In genomic region chr9:53986972-53987371, GRCm38 (mm10) we compare ENCODE assay signal across 10 mouse cellular contexts. TPM values are rescaled to one million over a fixed set of nuclear protein-coding genes. Genes with fewer than 3 reads are reported as not detected.
DNase-seq lines count a peak whose midpoint lies in the region; ATAC-seq and TF ChIP-seq lines count a peak whose summit lies in the region.
"Had no signal": no experiment of that assay in that cellular context is flagged by ENCODE, and none has a peak within 500 bp of the region (broad histone marks: within the 10 kb centered on the region; RNA-seq: fewer than 3 reads in every experiment).

No protein-coding gene starts in this region.

- WGBS in intestine, postnatal 0 days, result 36% methylated on average over 3 of the region's 3 CpGs
- 31% methylated on average over 3 of the region's 3 CpGs for whole genome bisulfite sequencing in intestine, embryonic 15.5 days
- WGBS in thymus, adult 2 months, result 26% methylated on average over 3 of the region's 3 CpGs
- WGBS in stomach, postnatal 0 days, result 26% methylated on average over 3 of the region's 3 CpGs

- TF ChIP-seq EP300 in stomach, postnatal 0 days (optimal IDR thresholded peaks at IDR 0.05), result no peak

- H3K4me2 ChIP-seq in intestine, postnatal 0 days (replicated peaks; ENCODE audit: low read depth), result no peak overlapping the region
- H3K4me2 ChIP-seq in intestine, embryonic 15.5 days (replicated peaks), result no peak overlapping the region
- no peak overlapping the region for H3K4me2 ChIP-seq in stomach, postnatal 0 days (replicated peaks; ENCODE audit: low read depth)
- H3K4me2 ChIP-seq: heart, embryonic 15.5 days had no signal

- H3K27ac ChIP-seq in intestine, postnatal 0 days (ENCODE audit: low read depth, low read length), result no peak overlapping the region
- H3K27ac ChIP-seq in intestine, embryonic 15.5 days, result no peak overlapping the region
- H3K27ac ChIP-seq in thymus, adult 2 months (ENCODE audit: control insufficient read depth, insufficient read depth, low read length), result no peak overlapping the region
- no peak overlapping the region for H3K27ac ChIP-seq in stomach, postnatal 0 days (replicated peaks)
- H3K27ac ChIP-seq: heart, embryonic 15.5 days had no signal

- peak; percentile 9 for DNase-seq in thymus, postnatal 14 days
- no peak for DNase-seq in thymus, adult 2 months
- peak; percentile 40 to 70 for DNase-seq in frontal cortex, postnatal 36 days (ENCODE audit: low spot score in 2 of 2)
- no peak for DNase-seq in stomach, postnatal 0 days (ENCODE audit: low spot score)
- DNase-seq in thymus, postnatal 36 days, result no peak
- no peak for DNase-seq in heart, adult 18-20 months

- H3K27me3 ChIP-seq in intestine, postnatal 0 days (replicated peaks; ENCODE audit: control insufficient read depth, insufficient read depth, low read length), result no peaks in the 10 kb centered on the region
- H3K27me3 ChIP-seq in intestine, embryonic 15.5 days (replicated peaks), result no peaks in the 10 kb centered on the region
- H3K27me3 ChIP-seq in thymus, adult 2 months (ENCODE audit: control insufficient read depth, insufficient read depth, low read length), result no peaks in the 10 kb centered on the region
- H3K27me3 ChIP-seq in stomach, postnatal 0 days (ENCODE audit: control insufficient read depth, insufficient read depth, low read length), result no peaks in the 10 kb centered on the region

- H3K9me3 ChIP-seq in intestine, postnatal 0 days (ENCODE audit: control insufficient read depth), result no peaks in the 10 kb centered on the region
- H3K9me3 ChIP-seq in intestine, embryonic 15.5 days, result no peaks in the 10 kb centered on the region
- H3K9me3 ChIP-seq in stomach, postnatal 0 days (ENCODE audit: control insufficient read depth, low read length), result no peaks in the 10 kb centered on the region
- H3K9me3 ChIP-seq: heart, embryonic 15.5 days; megakaryocyte, embryonic 14.5 days had no signal

- no peaks in the 10 kb centered on the region for H3K4me1 ChIP-seq in intestine, postnatal 0 days (replicated peaks; ENCODE audit: control insufficient read depth, insufficient read depth, low read length)
- no peaks in the 10 kb centered on the region for H3K4me1 ChIP-seq in intestine, embryonic 15.5 days (replicated peaks)
- H3K4me1 ChIP-seq in thymus, adult 2 months (replicated peaks; ENCODE audit: control insufficient read depth, insufficient read depth, low read length), result no peaks in the 10 kb centered on the region
- H3K4me1 ChIP-seq in stomach, postnatal 0 days (replicated peaks; ENCODE audit: control insufficient read depth, insufficient read depth), result no peaks in the 10 kb centered on the region
- H3K4me1 ChIP-seq: heart, embryonic 15.5 days; megakaryocyte, embryonic 14.5 days had no signal

- no peak overlapping the region for H3K9ac ChIP-seq in intestine, postnatal 0 days (ENCODE audit: low read depth, low read length)
- H3K9ac ChIP-seq in intestine, embryonic 15.5 days, result no peak overlapping the region
- no peak overlapping the region for H3K9ac ChIP-seq in stomach, postnatal 0 days (ENCODE audit: low read length)
- H3K9ac ChIP-seq: heart, embryonic 15.5 days had no signal

- ATAC-seq in intestine, postnatal 0 days, result no peak
- no peak for ATAC-seq in intestine, embryonic 15.5 days
- ATAC-seq in stomach, postnatal 0 days (ENCODE audit: low FRiP score, low TSS enrichment), result no peak

- TF ChIP-seq POLR2A in thymus, adult 2 months (IDR thresholded peaks at IDR 0.05; ENCODE audit: control insufficient read depth, extremely low read depth, insufficient read depth, low read length, poor library complexity), result no peak

- H3K36me3 ChIP-seq in intestine, postnatal 0 days (ENCODE audit: control insufficient read depth, insufficient read depth), result no peaks in the 10 kb centered on the region
- no peaks in the 10 kb centered on the region for H3K36me3 ChIP-seq in intestine, embryonic 15.5 days
- no peaks in the 10 kb centered on the region for H3K36me3 ChIP-seq in thymus, adult 2 months (ENCODE audit: control insufficient read depth, insufficient read depth, low read length)
- H3K36me3 ChIP-seq in stomach, postnatal 0 days (ENCODE audit: control insufficient read depth, insufficient read depth, low read length), result no peaks in the 10 kb centered on the region
- H3K36me3 ChIP-seq: heart, embryonic 15.5 days had no signal

- peak; percentile 81 for TF ChIP-seq CTCF in intestine, postnatal 0 days (IDR thresholded peaks at IDR 0.05; ENCODE audit: low read depth)
- no peak for TF ChIP-seq CTCF in thymus, adult 2 months (IDR thresholded peaks at IDR 0.05; ENCODE audit: borderline replicate concordance, control insufficient read depth, extremely low read depth, insufficient read depth, low read length, poor library complexity)
- TF ChIP-seq CTCF in stomach, postnatal 0 days (IDR thresholded peaks at IDR 0.05; ENCODE audit: low read depth), result peak; percentile 84

- no peak overlapping the region for H3K4me3 ChIP-seq in intestine, postnatal 0 days (ENCODE audit: low read depth, low read length)
- no peak overlapping the region for H3K4me3 ChIP-seq in intestine, embryonic 15.5 days (replicated peaks)
- H3K4me3 ChIP-seq in thymus, adult 2 months (ENCODE audit: control insufficient read depth, insufficient read depth, low read length), result no peak overlapping the region
- H3K4me3 ChIP-seq in stomach, postnatal 0 days (ENCODE audit: low read depth, low read length), result no peak overlapping the region
- H3K4me3 ChIP-seq: heart, embryonic 15.5 days; megakaryocyte, embryonic 14.5 days had no signal

RNA-seq across cellular contexts. Expression of gene Elmod1, which starts 11.9 kb away (rescaled TPM):
- polyA plus RNA-seq in intestine, postnatal 0 days (2015; fragmentation: Nextera tagmentation; extraction: Ambion mirVana), result 0.51 and 0.55 TPM in 2 replicates
- polyA plus RNA-seq in intestine, embryonic 15.5 days (2015; fragmentation: Nextera tagmentation; extraction: Ambion mirVana), result 0.42 and 1.2 TPM in 2 replicates
- polyA plus RNA-seq in thymus, adult 2 months (2012; rRNA removed), result 0.04 and 0.05 TPM in 2 replicates
- polyA plus RNA-seq in stomach, postnatal 0 days (2015; fragmentation: Nextera tagmentation; extraction: Ambion mirVana), result 9.2 and 10.5 TPM in 2 replicates
- total RNA-seq in heart, adult 18-20 months (2021), result under 1 TPM in 1 of 2 experiments, not detected in 1; 0.21 TPM

Comparison
In these comparisons a context has a peak if more than half of its experiments do, and no peak if none do; other contexts are left out.
1. DNase-seq: peak in thymus, postnatal 14 days (single experiment) and frontal cortex, postnatal 36 days (2 of 2); none in thymus, adult 2 months (single experiment), stomach, postnatal 0 days (single experiment), thymus, postnatal 36 days (0 of 2) and heart, adult 18-20 months (0 of 2).